Mouse (Mus musculus) liver, adult 2 months (tissue): ENCODE results near the gene Hspa12b. TPM values are rescaled to one million over a fixed set of nuclear protein-coding genes. Genes with fewer than 3 reads are reported as not detected.

Experiments
- DNase-seq: peaks from one replicate; pipeline ENCODE4 v3.0.0-alpha.2; 2011; ENCODE audit warnings: low read depth, low spot score; ENCODE audit errors: extremely low read depth
- H3K27ac ChIP-seq: fragments of 200-500 bp; replicated peaks from 2 replicates; pipeline ENCODE4 v1.5.1; 2012; ENCODE audit warnings: low read depth, mild to moderate bottlenecking, control low read depth, inconsistent platforms, low read length; ENCODE audit not compliant: insufficient read depth
- H3K27me3 ChIP-seq: fragments of 200-500 bp; 2 replicates; pipeline ENCODE4 v1.6.1; 2012; ENCODE audit warnings: mild to moderate bottlenecking, moderate library complexity, low read length, inconsistent platforms; ENCODE audit not compliant: control insufficient read depth, insufficient read depth
- H3K36me3 ChIP-seq: fragments of 200-500 bp; 2 replicates; pipeline ENCODE4 v1.6.1; 2012; ENCODE audit warnings: low read length, inconsistent platforms; ENCODE audit not compliant: control insufficient read depth, insufficient read depth
- H3K4me1 ChIP-seq: fragments of 200-500 bp; 2 replicates; pipeline ENCODE4 v1.6.1; 2011; ENCODE audit warnings: low read length; ENCODE audit not compliant: control insufficient read depth, insufficient read depth
- H3K4me3 ChIP-seq: fragments of 200-500 bp; 2 replicates; pipeline ENCODE4 v1.5.1; 2011; ENCODE audit warnings: low read depth, mild to moderate bottlenecking, control low read depth, low read length, moderate library complexity; ENCODE audit not compliant: insufficient read depth
- H3K79me2 ChIP-seq: fragments of 200-500 bp; 2 replicates; pipeline ENCODE4 v1.6.1; 2012; ENCODE audit warnings: inconsistent platforms, mild to moderate bottlenecking, low read length, moderate library complexity; ENCODE audit not compliant: control insufficient read depth, insufficient read depth
- H3K9ac ChIP-seq: fragments of 200-500 bp; 2 replicates; pipeline ENCODE4 v1.6.1; 2012; ENCODE audit warnings: low read depth, mild to moderate bottlenecking, control low read depth, inconsistent platforms, low read length
- CTCF ChIP-seq: fragments of 200-500 bp; IDR thresholded peaks from 2 replicates; pipeline ENCODE4 v1.5.1; 2011; ENCODE audit warnings: low read depth, low read length, control low read depth
- POLR2A ChIP-seq: fragments of 200-500 bp; IDR thresholded peaks from 2 replicates; pipeline ENCODE4 v1.6.1; 2011; ENCODE audit warnings: low read length, control low read depth; ENCODE audit not compliant: insufficient read depth; ENCODE audit errors: extremely low read depth
- WGBS: fragments of 180-500 bp; shearing (Covaris S2); methylation state at CpG from one replicate; pipeline ENCODE4 v1.1.7; 2018; 5-methylcytosine and 5-hydroxymethylcytosine counted together
- polyA plus RNA-seq: library from polyadenylated mRNA; depleted of rRNA; stranded (reverse); fragments of >200 nt; gene quantifications from 2 replicates; pipeline ENCODE4 v1.2.3, GENCODE M21; 2012
- total RNA-seq: library from RNA; depleted of rRNA; stranded (reverse); fragments of >200 nt; gene quantifications from 2 replicates; pipeline ENCODE4 v1.2.3, GENCODE M21; 2014

Hspa12b gene
- total and polyA plus RNA-seq, 2 experiments, result 1.0 to 1.1 TPM

GRCm38 (mm10) chr2:131132111-131132888, 5.2 kb downstream of the Hspa12b start:
- no peak overlapping the region for H3K27ac ChIP-seq
- TF ChIP-seq CTCF (no peak), POLR2A (no peak)
- no peaks in the 10 kb centered on the region for H3K79me2 ChIP-seq
- H3K36me3 ChIP-seq, result no peaks in the 10 kb centered on the region
- no peak overlapping the region for H3K9ac ChIP-seq
- no peaks in the 10 kb centered on the region; the same call in 1 of the 2 replicates for H3K27me3 ChIP-seq
- no peaks in the 10 kb centered on the region for H3K4me1 ChIP-seq
- H3K4me3 ChIP-seq, result no peak overlapping the region
- 85% methylated on average over 10 of the region's 10 CpGs for WGBS
- no peak for DNase-seq

GRCm38 (mm10) chr2:131132930-131133547, 6.0 kb downstream of the Hspa12b start, which contains the start of gene Gm11037:
Gene Gm11037 (plus strand): TSS chr2:131133497.
- no peaks in the 10 kb centered on the region for H3K4me1 ChIP-seq
- H3K36me3 ChIP-seq, result no peaks in the 10 kb centered on the region
- no peaks in the 10 kb centered on the region for H3K27me3 ChIP-seq
- no peak within 1 kb of the TSS for H3K4me3 ChIP-seq
- WGBS, result 75% methylated on average over 9 of the region's 9 CpGs
- DNase-seq, result no peak
- H3K9ac ChIP-seq, result no peak within 1 kb of the TSS
- H3K27ac ChIP-seq, result peak within 1 kb of the TSS; percentile 19
- no peak for TF ChIP-seq CTCF
- no peak for TF ChIP-seq POLR2A
- no peaks in the 10 kb centered on the region for H3K79me2 ChIP-seq

GRCm38 (mm10) chr2:131134381-131134780, 7.3 kb downstream of the Hspa12b start:
- Histone ChIP-seq H3K4me1 (no peaks in the 10 kb centered on the region), H3K9ac (no peak overlapping the region), H3K27me3 (no peaks in the 10 kb centered on the region), H3K79me2 (no peaks in the 10 kb centered on the region), H3K4me3 (no peak overlapping the region), H3K36me3 (no peaks in the 10 kb centered on the region), H3K27ac (peak overlapping the region; percentile 47)
- no peak for TF ChIP-seq CTCF
- TF ChIP-seq POLR2A, result no peak
- DNase-seq, result no peak
- WGBS, result 60% methylated on average over 1 of the region's 1 CpGs

DNA sequence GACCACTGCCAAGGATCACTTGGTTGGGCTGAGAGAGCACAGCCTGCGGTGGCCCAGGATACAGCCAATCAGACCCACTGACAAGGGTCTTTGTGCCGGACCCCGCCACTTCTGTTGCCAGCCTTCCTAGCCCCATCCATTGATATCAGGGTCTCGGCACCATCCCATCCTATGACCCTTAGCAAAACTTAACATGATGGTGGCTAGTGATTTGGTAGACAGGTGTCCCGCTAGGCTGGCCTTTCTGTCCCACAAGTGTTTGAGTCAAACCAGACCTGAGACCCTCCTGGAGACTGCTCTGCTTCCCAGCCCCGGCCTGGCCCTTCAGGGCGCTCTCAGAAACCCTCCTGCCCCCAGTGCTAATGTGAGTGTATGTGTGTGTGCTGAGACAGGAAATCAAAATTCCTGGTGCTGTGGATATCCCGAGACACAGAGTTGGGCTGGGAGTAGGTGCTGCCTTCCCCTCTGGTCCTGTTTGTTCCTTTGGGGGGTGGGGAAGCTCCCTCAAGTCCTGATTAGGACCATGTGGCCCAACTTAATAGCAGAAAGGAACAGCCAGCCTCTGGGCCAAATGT, 7.8 kb downstream of the Hspa12b start:
- Histone ChIP-seq H3K36me3 (no peaks in the 10 kb centered on the region), H3K27me3 (no peaks in the 10 kb centered on the region), H3K9ac (no peak overlapping the region), H3K4me1 (0 out of 2 replicates have a peak, but pooled peaks cover under 1% of the 10 kb centered on the region), H3K27ac (peak overlapping the region; percentile 47), H3K79me2 (no peaks in the 10 kb centered on the region), H3K4me3 (no peak overlapping the region)
- DNase-seq, result no peak
- TF ChIP-seq CTCF, result no peak
- 79% methylated on average over 8 of the region's 8 CpGs for WGBS

- 0 out of 2 replicates have a peak, but pooled peaks cover 1% of the 10 kb centered on the region for H3K4me1 ChIP-seq
- no peaks in the 10 kb centered on the region for H3K79me2 ChIP-seq
- no peak overlapping the region for H3K4me3 ChIP-seq
- 59% methylated on average over 11 of the region's 11 CpGs for WGBS
- TF ChIP-seq CTCF (no peak), POLR2A (no peak)
- no peak for DNase-seq
- no peaks in the 10 kb centered on the region for H3K36me3 ChIP-seq
- no peak overlapping the region for H3K9ac ChIP-seq
- no peaks in the 10 kb centered on the region for H3K27me3 ChIP-seq
- peak overlapping the region; percentile 47 for H3K27ac ChIP-seq
These were observed 8.6 kb downstream of the Hspa12b start for GRCm38 (mm10) chr2:131135521-131136139.
